Mouse (Mus musculus) brain, embryonic 14.5 days (tissue): ENCODE measurements at regions not wholly inside any gene's neighbourhood (a gene's known extent, or its start where the extent isn't known, plus 50 kb on each side); places are given as distances from the start of the nearest gene placed in this dataset.
A peak's percentile ranks its signal among the peaks of the same experiment; 100 is the strongest.

Source experiments
- DNase-seq: peaks from one replicate; pipeline ENCODE4 v3.0.0-alpha.2; 2011; ENCODE audit warnings: low read depth
- CTCF ChIP-seq: fragments of 200-500 bp; IDR thresholded peaks from 2 replicates; pipeline ENCODE4 v1.5.1; 2012; ENCODE audit warnings: inconsistent platforms, mild to moderate bottlenecking, moderate library complexity, borderline replicate concordance; ENCODE audit not compliant: insufficient read depth, insufficient read length; ENCODE audit errors: extremely low read depth
- POLR2A ChIP-seq: fragments of 200-500 bp; IDR thresholded peaks from 2 replicates; pipeline ENCODE4 v1.6.1; 2012; ENCODE audit warnings: mild to moderate bottlenecking, inconsistent platforms, borderline replicate concordance; ENCODE audit not compliant: poor library complexity, insufficient read depth, insufficient read length, severe bottlenecking; ENCODE audit errors: extremely low read depth

GRCm38 (mm10) chr16:62470133-62470532, 316.5 kb downstream of the Nsun3 start:
- DNase-seq, result no peak
- no peak for TF ChIP-seq POLR2A
- TF ChIP-seq CTCF, result no peak

DNA sequence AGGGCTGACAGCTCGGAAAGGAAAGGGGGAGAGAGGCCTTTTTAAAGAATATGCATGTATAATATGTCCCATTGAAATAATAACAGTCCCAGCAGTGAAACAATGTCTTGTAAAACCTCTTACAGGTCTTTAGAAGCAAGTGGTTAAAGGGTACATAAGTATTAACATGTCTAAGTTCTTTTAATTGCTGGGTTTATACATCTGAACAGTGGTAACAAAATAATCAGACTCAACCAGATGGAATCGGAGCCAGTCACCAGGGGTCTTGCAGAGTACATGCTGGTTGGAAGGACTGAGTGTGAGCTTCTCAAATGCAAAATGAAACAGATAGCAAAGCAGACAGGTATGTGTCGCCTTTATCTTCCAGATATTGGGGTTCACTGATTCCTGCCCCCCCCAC, 317.3 kb downstream of the Nsun3 start:
- DNase-seq, result peak; percentile 57
- no peak for TF ChIP-seq POLR2A
- no peak for TF ChIP-seq CTCF

DNA sequence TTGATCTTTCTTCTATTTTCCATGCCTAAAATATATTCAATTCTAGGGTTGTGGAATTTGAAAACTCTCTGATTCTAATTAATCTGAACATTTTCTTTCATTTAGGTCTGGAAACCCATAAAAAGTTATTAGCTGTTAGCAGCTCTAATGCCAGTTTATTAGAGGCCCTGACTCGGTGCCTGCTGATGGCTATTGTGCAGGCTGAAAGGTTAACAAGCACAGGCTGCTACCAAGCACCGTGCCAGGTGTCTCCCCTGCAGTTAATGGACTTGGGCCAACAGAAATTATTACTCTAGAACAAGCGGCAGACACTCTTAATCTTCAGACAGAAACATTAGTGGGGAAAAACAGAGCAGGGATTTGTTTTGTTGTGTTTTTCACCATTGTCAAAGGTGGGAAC, 317.8 kb downstream of the Nsun3 start:
- TF ChIP-seq CTCF, result no peak
- TF ChIP-seq POLR2A, result no peak
- DNase-seq, result peak; percentile 86

DNA sequence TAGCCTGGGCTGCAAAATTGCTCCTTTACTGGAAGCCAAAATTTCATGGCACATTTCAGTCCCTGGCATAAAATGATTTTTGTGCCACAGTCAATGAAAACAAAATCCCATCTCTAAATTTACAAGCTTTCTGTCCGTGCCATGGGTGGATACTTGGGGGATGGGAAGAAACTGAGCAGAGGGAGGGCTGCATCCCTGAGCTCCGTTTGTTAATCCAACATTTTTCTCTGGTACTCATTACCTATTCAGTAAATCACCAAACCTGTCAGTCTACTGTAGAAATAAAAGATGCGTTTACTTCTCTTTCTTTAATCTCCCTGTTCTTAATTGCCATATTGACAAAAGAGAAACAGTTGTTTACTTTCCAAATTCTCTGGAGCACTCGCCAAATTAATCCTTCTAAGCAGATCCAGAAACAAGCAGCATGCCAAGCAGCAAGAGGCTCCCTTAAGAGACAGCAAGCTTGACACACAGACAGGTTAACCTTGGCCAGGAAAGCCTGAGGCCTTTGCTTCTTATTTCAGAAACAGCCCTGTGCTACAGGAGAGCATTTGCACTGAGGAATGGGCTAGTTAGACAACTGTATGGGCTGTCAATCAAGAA, 326.6 kb downstream of the Nsun3 start:
- DNase-seq, result peak; percentile 76
- TF ChIP-seq POLR2A (no peak), CTCF (no peak)

- DNase-seq, result no peak
- no peak for TF ChIP-seq CTCF
- no peak for TF ChIP-seq POLR2A
Observed at GRCm38 (mm10) chr16:62449735-62450134, 336.9 kb downstream of the Nsun3 start.

DNA sequence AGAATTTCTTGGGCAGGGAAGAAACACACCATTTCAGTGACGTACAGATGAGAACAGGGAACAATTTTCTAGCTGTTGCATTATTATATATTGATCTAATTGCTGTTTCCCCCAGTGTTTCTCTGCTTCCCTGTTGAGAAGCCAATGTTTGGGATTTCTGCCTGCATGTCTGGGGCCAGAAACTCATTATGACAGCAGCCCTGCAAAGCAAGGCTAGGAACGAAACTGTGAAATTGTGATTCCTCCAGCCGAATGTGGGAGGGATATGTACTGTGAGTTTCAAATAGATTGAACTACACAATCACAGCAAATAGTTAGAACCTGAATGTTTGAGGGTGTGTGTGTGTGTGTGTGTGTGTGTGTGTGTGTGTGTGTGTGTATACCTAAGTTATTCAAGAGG, 339.2 kb downstream of the Nsun3 start:
- no peak for TF ChIP-seq POLR2A
- TF ChIP-seq CTCF, result no peak
- peak; percentile 35 for DNase-seq

- DNase-seq, result no peak
- TF ChIP-seq POLR2A (no peak), CTCF (no peak)
Observed at GRCm38 (mm10) chr16:62441197-62441596, 345.4 kb downstream of the Nsun3 start.

GRCm38 (mm10) chr16:62433125-62433524, 353.5 kb downstream of the Nsun3 start:
- DNase-seq, result peak; percentile 58
- TF ChIP-seq CTCF (no peak), POLR2A (no peak)

DNA sequence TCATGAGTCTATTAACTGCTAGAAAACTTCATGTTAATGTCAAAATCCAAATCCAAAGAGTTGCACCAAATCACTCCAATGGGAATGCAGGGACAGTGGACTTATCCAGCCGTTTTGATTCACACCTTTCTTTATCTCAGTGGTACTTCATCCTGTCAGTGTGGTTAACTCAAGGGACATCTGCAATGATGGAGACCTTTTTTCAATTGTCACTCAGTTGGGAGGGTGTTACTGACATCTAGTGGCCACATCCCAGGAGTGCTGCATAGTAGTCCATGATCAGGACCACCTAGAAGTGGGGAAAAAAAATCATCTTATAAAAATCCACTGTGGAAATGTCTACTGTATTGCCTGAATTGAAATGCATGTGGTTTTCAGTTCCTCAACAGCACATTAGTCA, 372.1 kb downstream of the Nsun3 start:
- peak; percentile 81 for DNase-seq
- no peak for TF ChIP-seq POLR2A
- TF ChIP-seq CTCF, result peak; percentile 70; the same call in 1 of the 2 replicates

GRCm38 (mm10) chr16:62407526-62408165, 379.0 kb downstream of the Nsun3 start:
- TF ChIP-seq CTCF (no peak), POLR2A (no peak)
- DNase-seq, result peak; percentile 62

GRCm38 (mm10) chr16:62406458-62406857, 380.2 kb downstream of the Nsun3 start:
- DNase-seq, result peak; percentile 63
- TF ChIP-seq POLR2A, result no peak
- TF ChIP-seq CTCF, result no peak

DNA sequence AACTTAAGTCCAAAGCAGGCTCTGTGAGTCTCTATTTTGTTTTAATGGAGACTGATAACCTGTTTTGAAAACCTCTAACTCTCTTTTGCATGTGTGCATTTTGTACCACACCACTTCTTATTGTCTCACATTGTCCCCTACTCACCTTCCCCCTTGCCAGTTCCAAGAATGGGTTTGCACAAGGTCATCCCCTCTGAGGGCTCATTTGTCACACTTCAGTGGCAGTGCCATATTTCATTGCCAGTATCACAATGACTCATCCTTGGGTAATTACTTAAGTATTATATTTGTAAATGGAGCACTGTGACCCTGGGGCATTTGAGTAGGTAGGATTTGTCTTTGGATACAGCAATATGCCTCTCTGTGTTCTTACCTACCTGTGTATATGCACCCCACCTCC, 429.3 kb downstream of the Nsun3 start:
- DNase-seq, result no peak
- TF ChIP-seq POLR2A (no peak), CTCF (no peak)

GRCm38 (mm10) chr16:62356349-62356748, 430.3 kb downstream of the Nsun3 start:
- no peak for DNase-seq
- TF ChIP-seq POLR2A (no peak), CTCF (no peak)
